Mouse (Mus musculus): ENCODE measurements around the gene Elovl7. TPM values are rescaled to one million over a fixed set of nuclear protein-coding genes. Genes with fewer than 3 reads are reported as not detected.

Gene Elovl7
- polyA plus RNA-seq, 1 experiment from 2014 or later, result 1.4 TPM

Other genes starting within 250 kb of the Elovl7 start
- 51.6 and 55.2 TPM in 2 replicates for gene Smim15, start 170.0 kb upstream of the Elovl7 start, polyA plus RNA-seq (2016; fragmentation: Nextera tagmentation; extraction: Ambion mirVana)
- 104 and 106 TPM in 2 replicates for gene Ndufaf2, start 55.8 kb upstream of the Elovl7 start, polyA plus RNA-seq (2016; fragmentation: Nextera tagmentation; extraction: Ambion mirVana)
- gene Ercc8, start 55.7 kb upstream of the Elovl7 start, polyA plus RNA-seq (2016; fragmentation: Nextera tagmentation; extraction: Ambion mirVana), result 24.2 and 24.9 TPM in 2 replicates
- gene Depdc1b, start 101.9 kb downstream of the Elovl7 start, polyA plus RNA-seq (2016; fragmentation: Nextera tagmentation; extraction: Ambion mirVana), result 18.7 and 21.5 TPM in 2 replicates
- 15.9 and 19.7 TPM in 2 replicates for gene Pde4d, start 235.5 kb downstream of the Elovl7 start, polyA plus RNA-seq (2016; fragmentation: Nextera tagmentation; extraction: Ambion mirVana)